Mouse (Mus musculus): Measurements from ENCODE around the gene Lce1k. TPM values are rescaled to one million over a fixed set of nuclear protein-coding genes. Genes with fewer than 3 reads are reported as not detected.

Lce1k gene
- polyA plus RNA-seq, 1 experiment from 2014 or later: not detected

DNA sequence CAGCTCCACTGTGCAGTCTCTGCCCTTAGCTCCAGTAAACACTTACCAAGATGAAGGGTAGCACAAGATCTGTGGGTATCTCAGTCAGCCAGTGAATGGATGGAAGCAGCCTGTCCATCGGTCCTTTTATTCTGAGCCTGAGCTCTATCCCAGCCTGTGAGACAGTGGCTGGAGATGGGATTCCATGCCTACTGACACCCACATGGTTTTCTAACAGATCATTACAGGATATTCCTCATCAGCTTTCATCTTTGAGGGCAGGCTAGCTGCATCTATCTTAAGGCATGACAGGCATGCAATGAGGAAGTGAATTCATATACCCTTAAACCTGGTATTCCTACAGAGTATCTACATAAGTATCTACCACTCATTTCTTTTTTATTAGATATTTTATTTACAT, 42.7 kb downstream of the Lce1k start, which contains the start of gene Lce1h:
Lce1h (minus strand) TSS at position 101 of the 400 bp plus-strand sequence.
- DNase-seq (ENCODE audit: low spot score) (no peak), ATAC-seq (ENCODE audit: insufficient read depth, low FRiP score, low TSS enrichment) (no peak)
- H3K9me3 ChIP-seq (ENCODE audit: control insufficient read depth, low read length): no peaks in the 10 kb centered on the region
- H3K4me2 ChIP-seq (ENCODE audit: low read depth): no peak within 1 kb of the TSS
- H3K27ac ChIP-seq (ENCODE audit: low read depth, low read length): no peak within 1 kb of the TSS
- no peak within 1 kb of the TSS for H3K4me3 ChIP-seq (ENCODE audit: low read depth, low read length)
- H3K27me3 ChIP-seq (ENCODE audit: control insufficient read depth, insufficient read depth, low read length): no peaks in the 10 kb centered on the region
- no peaks in the 10 kb centered on the region for H3K4me1 ChIP-seq (ENCODE audit: control insufficient read depth, insufficient read depth, low read length)
- H3K9ac ChIP-seq (ENCODE audit: low read length): no peak within 1 kb of the TSS
- no peaks in the 10 kb centered on the region for H3K36me3 ChIP-seq (ENCODE audit: control insufficient read depth, insufficient read depth, low read length)
- WGBS: 100% methylated on average over 1 of the region's 1 CpGs

Other genes with a start within 250 kb of the Lce1k start
- not detected in 2 replicates for gene Ivl, start 234.2 kb downstream of the Lce1k start, polyA plus RNA-seq (2014; fragmentation: Nextera tagmentation; extraction: Ambion mirVana)
- not detected in 2 replicates for gene Smcp, start 218.9 kb downstream of the Lce1k start, polyA plus RNA-seq (2014; fragmentation: Nextera tagmentation; extraction: Ambion mirVana)
- not detected in 2 replicates for gene 2210017I01Rik, start 200.4 kb downstream of the Lce1k start, polyA plus RNA-seq (2014; fragmentation: Nextera tagmentation; extraction: Ambion mirVana)
- gene Lce6a, start 186.2 kb downstream of the Lce1k start, polyA plus RNA-seq (2014; fragmentation: Nextera tagmentation; extraction: Ambion mirVana): not detected in 2 replicates
- not detected in 2 replicates for gene Lce1a1, start 159.6 kb downstream of the Lce1k start, polyA plus RNA-seq (2014; fragmentation: Nextera tagmentation; extraction: Ambion mirVana)
- not detected in 2 replicates for gene Lce1b, start 151.0 kb downstream of the Lce1k start, polyA plus RNA-seq (2014; fragmentation: Nextera tagmentation; extraction: Ambion mirVana)
- not detected in 2 replicates for gene Lce1a2, start 137.6 kb downstream of the Lce1k start, polyA plus RNA-seq (2014; fragmentation: Nextera tagmentation; extraction: Ambion mirVana)
- gene Lce1c, start 128.6 kb downstream of the Lce1k start, polyA plus RNA-seq (2014; fragmentation: Nextera tagmentation; extraction: Ambion mirVana): not detected in 2 replicates
- not detected in 2 replicates for gene Lce1d, start 120.7 kb downstream of the Lce1k start, polyA plus RNA-seq (2014; fragmentation: Nextera tagmentation; extraction: Ambion mirVana)
- not detected in 2 replicates for gene Lce1e, start 98.8 kb downstream of the Lce1k start, polyA plus RNA-seq (2014; fragmentation: Nextera tagmentation; extraction: Ambion mirVana)
- gene Lce1f, start 87.5 kb downstream of the Lce1k start, polyA plus RNA-seq (2014; fragmentation: Nextera tagmentation; extraction: Ambion mirVana): not detected in 2 replicates
- not detected in 2 replicates for gene Gm38119, start 68.8 kb downstream of the Lce1k start, polyA plus RNA-seq (2014; fragmentation: Nextera tagmentation; extraction: Ambion mirVana)
- not detected in 2 replicates for gene Lce1g, start 55.6 kb downstream of the Lce1k start, polyA plus RNA-seq (2014; fragmentation: Nextera tagmentation; extraction: Ambion mirVana)
- not detected in 2 replicates for gene Lce1h, start 42.8 kb downstream of the Lce1k start, polyA plus RNA-seq (2014; fragmentation: Nextera tagmentation; extraction: Ambion mirVana)
- gene Lce1i, start 29.0 kb downstream of the Lce1k start, polyA plus RNA-seq (2014; fragmentation: Nextera tagmentation; extraction: Ambion mirVana): not detected in 2 replicates
- gene Lce1j, start 17.4 kb downstream of the Lce1k start, polyA plus RNA-seq (2014; fragmentation: Nextera tagmentation; extraction: Ambion mirVana): not detected in 2 replicates
- not detected in 2 replicates for gene Kprp, start 19.4 kb upstream of the Lce1k start, polyA plus RNA-seq (2014; fragmentation: Nextera tagmentation; extraction: Ambion mirVana)
- gene Lce1l, start 43.4 kb upstream of the Lce1k start, polyA plus RNA-seq (2014; fragmentation: Nextera tagmentation; extraction: Ambion mirVana): not detected in 2 replicates
- gene 2310050C09Rik, start 62.3 kb upstream of the Lce1k start, polyA plus RNA-seq (2014; fragmentation: Nextera tagmentation; extraction: Ambion mirVana): not detected in 2 replicates
- gene Lce3a, start 118.3 kb upstream of the Lce1k start, polyA plus RNA-seq (2014; fragmentation: Nextera tagmentation; extraction: Ambion mirVana): not detected in 2 replicates
- not detected in 2 replicates for gene Lce3b, start 125.1 kb upstream of the Lce1k start, polyA plus RNA-seq (2014; fragmentation: Nextera tagmentation; extraction: Ambion mirVana)
- not detected in 2 replicates for gene Lce3c, start 136.6 kb upstream of the Lce1k start, polyA plus RNA-seq (2014; fragmentation: Nextera tagmentation; extraction: Ambion mirVana)
- not detected in 2 replicates for gene Lce3d, start 149.5 kb upstream of the Lce1k start, polyA plus RNA-seq (2014; fragmentation: Nextera tagmentation; extraction: Ambion mirVana)
- gene Lce3e, start 159.2 kb upstream of the Lce1k start, polyA plus RNA-seq (2014; fragmentation: Nextera tagmentation; extraction: Ambion mirVana): not detected in 2 replicates
- gene Lce3f, start 184.3 kb upstream of the Lce1k start, polyA plus RNA-seq (2014; fragmentation: Nextera tagmentation; extraction: Ambion mirVana): not detected in 2 replicates
- 0.68 TPM in 1 of 2 replicates, not detected in the other for gene Crct1, start 207.8 kb upstream of the Lce1k start, polyA plus RNA-seq (2014; fragmentation: Nextera tagmentation; extraction: Ambion mirVana)
- gene Lce1m, start 211.2 kb upstream of the Lce1k start, polyA plus RNA-seq (2014; fragmentation: Nextera tagmentation; extraction: Ambion mirVana): not detected in 2 replicates

Data from neural tube, embryonic 11.5 days (tissue).